Mouse (Mus musculus) kidney, adult 2 months (tissue): Measurements from ENCODE around the gene Prmt3. TPM values are rescaled to one million over a fixed set of nuclear protein-coding genes. Genes with fewer than 3 reads are reported as not detected.

Experiments used
- DNase-seq: peaks from one replicate; pipeline ENCODE4 v3.0.0; 2021
- H3K27ac ChIP-seq: fragments of 200-500 bp; 2 replicates; pipeline ENCODE4 v1.5.1; 2012; ENCODE audit warnings: low read depth, low read length, control low read depth, inconsistent platforms; ENCODE audit not compliant: insufficient read depth
- H3K27me3 ChIP-seq: fragments of 200-500 bp; replicated peaks from 2 replicates; pipeline ENCODE4 v1.6.1; 2012; ENCODE audit warnings: mild to moderate bottlenecking, moderate library complexity, low read length, inconsistent platforms; ENCODE audit not compliant: control insufficient read depth, insufficient read depth
- H3K36me3 ChIP-seq: fragments of 200-500 bp; 2 replicates; pipeline ENCODE4 v1.6.1; 2012; ENCODE audit warnings: mild to moderate bottlenecking, moderate library complexity, low read length, inconsistent platforms; ENCODE audit not compliant: control insufficient read depth, insufficient read depth
- H3K4me1 ChIP-seq: fragments of 200-500 bp; 2 replicates; pipeline ENCODE4 v1.6.1; 2011; ENCODE audit warnings: low read length; ENCODE audit not compliant: control insufficient read depth, insufficient read depth
- H3K4me3 ChIP-seq: fragments of 200-500 bp; 2 replicates; pipeline ENCODE4 v1.5.1; 2011; ENCODE audit warnings: mild to moderate bottlenecking, low read depth, low read length, control low read depth; ENCODE audit not compliant: insufficient read depth
- CTCF ChIP-seq: fragments of 200-500 bp; conservative IDR thresholded peaks from 2 replicates; pipeline ENCODE4 v1.5.1; 2011; ENCODE audit warnings: low read depth, mild to moderate bottlenecking, control low read depth, low read length, moderate library complexity, mixed read lengths; ENCODE audit not compliant: insufficient read depth, insufficient read length
- POLR2A ChIP-seq: fragments of 200-500 bp; IDR thresholded peaks from one replicate; pipeline ENCODE4 v1.6.1; 2011; ENCODE audit warnings: low read depth, low read length, control low read depth
- WGBS: fragments of 180-500 bp; shearing (Covaris S2); methylation state at CpG from one replicate; pipeline ENCODE4 v1.1.7; 2018; 5-methylcytosine and 5-hydroxymethylcytosine counted together
- polyA plus RNA-seq: library from polyadenylated mRNA; depleted of rRNA; stranded (reverse); fragments of >200 nt; gene quantifications from 2 replicates; pipeline ENCODE4 v1.2.3, GENCODE M21; 2012

Prmt3 gene
- polyA plus RNA-seq, 1 experiment, result 12.1 TPM

GRCm38 (mm10) chr7:49825492-49825891 is 47.3 kb downstream of the Prmt3 start:
- H3K27ac ChIP-seq, result no peak overlapping the region
- H3K27me3 ChIP-seq, result no peaks in the 10 kb centered on the region
- DNase-seq, result no peak
- WGBS, result 86% methylated on average over 3 of the region's 3 CpGs
- TF ChIP-seq POLR2A (no peak), CTCF (no peak)
- H3K36me3 ChIP-seq, result peaks cover 7% of the 10 kb centered on the region; the same call in 1 of the 2 replicates
- no peaks in the 10 kb centered on the region for H3K4me1 ChIP-seq
- H3K4me3 ChIP-seq, result no peak overlapping the region

- H3K27me3 ChIP-seq, result no peaks in the 10 kb centered on the region
- no peak overlapping the region for H3K27ac ChIP-seq
- peaks cover 7% of the 10 kb centered on the region; the same call in 1 of the 2 replicates for H3K36me3 ChIP-seq
- H3K4me3 ChIP-seq, result no peak overlapping the region
- WGBS, result 47% methylated on average over 1 of the region's 1 CpGs
- TF ChIP-seq POLR2A, result no peak
- DNase-seq, result no peak
- no peaks in the 10 kb centered on the region for H3K4me1 ChIP-seq
Observed at GRCm38 (mm10) chr7:49827920-49828319, 49.8 kb downstream of the Prmt3 start.

- Histone ChIP-seq H3K36me3 (no peaks in the 10 kb centered on the region; the same call in 1 of the 2 replicates), H3K4me1 (no peaks in the 10 kb centered on the region), H3K27ac (no peak overlapping the region), H3K27me3 (no peaks in the 10 kb centered on the region), H3K4me3 (no peak overlapping the region)
- 57% methylated on average over 11 of the region's 11 CpGs for WGBS
- DNase-seq, result no peak
- TF ChIP-seq CTCF (no peak), POLR2A (no peak)
Observed at GRCm38 (mm10) chr7:49842366-49843282, 64.5 kb downstream of the Prmt3 start.

GRCm38 (mm10) chr7:49843304-49843933 is 65.3 kb downstream of the Prmt3 start:
- Histone ChIP-seq H3K4me3 (no peak overlapping the region), H3K4me1 (no peaks in the 10 kb centered on the region), H3K36me3 (no peaks in the 10 kb centered on the region; the same call in 1 of the 2 replicates), H3K27me3 (no peaks in the 10 kb centered on the region), H3K27ac (no peak overlapping the region)
- WGBS, result 65% methylated on average over 6 of the region's 6 CpGs
- TF ChIP-seq CTCF (no peak), POLR2A (no peak)
- no peak for DNase-seq

- no peaks in the 10 kb centered on the region; the same call in 1 of the 2 replicates for H3K36me3 ChIP-seq
- 87% methylated on average over 2 of the region's 2 CpGs for WGBS
- TF ChIP-seq CTCF (no peak), POLR2A (no peak)
- no peaks in the 10 kb centered on the region for H3K4me1 ChIP-seq
- no peak for DNase-seq
- H3K4me3 ChIP-seq, result no peak overlapping the region
- H3K27ac ChIP-seq, result no peak overlapping the region
- no peaks in the 10 kb centered on the region for H3K27me3 ChIP-seq
Observed at GRCm38 (mm10) chr7:49847939-49848338, 69.8 kb downstream of the Prmt3 start.

GRCm38 (mm10) chr7:49853342-49854181 is 75.4 kb downstream of the Prmt3 start:
- TF ChIP-seq POLR2A (no peak), CTCF (no peak)
- no peak overlapping the region for H3K27ac ChIP-seq
- H3K27me3 ChIP-seq, result no peaks in the 10 kb centered on the region; the same call in 1 of the 2 replicates
- no peaks in the 10 kb centered on the region for H3K4me1 ChIP-seq
- WGBS, result 92% methylated on average over 5 of the region's 5 CpGs
- H3K36me3 ChIP-seq, result no peaks in the 10 kb centered on the region; the same call in 1 of the 2 replicates
- H3K4me3 ChIP-seq, result no peak overlapping the region
- DNase-seq, result no peak

- H3K27me3 ChIP-seq, result no peaks in the 10 kb centered on the region; the same call in 1 of the 2 replicates
- no peak overlapping the region for H3K4me3 ChIP-seq
- H3K27ac ChIP-seq, result no peak overlapping the region
- no peak for DNase-seq
- WGBS, result 70% methylated on average over 5 of the region's 5 CpGs
- TF ChIP-seq CTCF (no peak), POLR2A (no peak)
- H3K36me3 ChIP-seq, result no peaks in the 10 kb centered on the region; the same call in 1 of the 2 replicates
- H3K4me1 ChIP-seq, result peaks cover 13% of the 10 kb centered on the region; the same call in 1 of the 2 replicates
Observed at GRCm38 (mm10) chr7:49857347-49857746, 79.2 kb downstream of the Prmt3 start.
